ENCODE assay signal across 10 mouse cellular contexts in genomic region chr12:12179292-12179865, GRCm38 (mm10).
DNase-seq lines count a peak whose midpoint lies in the region; ATAC-seq and TF ChIP-seq lines count a peak whose summit lies in the region.
"Had no signal": no experiment of that assay in that cellular context is flagged by ENCODE, and none has a peak within 500 bp of the region (broad histone marks: within the 10 kb centered on the region; RNA-seq: fewer than 3 reads in every experiment).

No protein-coding gene starts in this region.

- H3K36me3 ChIP-seq in heart, embryonic 11.5 days (ENCODE audit: control insufficient read depth, insufficient read depth, low read length) = no peaks in the 10 kb centered on the region
- H3K36me3 ChIP-seq in midbrain, embryonic 16.5 days (ENCODE audit: control insufficient read depth, insufficient read depth, low read length) = no peaks in the 10 kb centered on the region
- H3K36me3 ChIP-seq in liver, embryonic 12.5 days = no peaks in the 10 kb centered on the region
- H3K36me3 ChIP-seq: embryonic facial prominence, embryonic 15.5 days; midbrain, embryonic 12.5 days had no signal

- H3K27me3 ChIP-seq in heart, embryonic 11.5 days (ENCODE audit: control insufficient read depth, insufficient read depth, low read length) = peaks cover 4% of the 10 kb centered on the region; the same call in 1 of the 2 replicates
- H3K27me3 ChIP-seq in midbrain, embryonic 16.5 days (ENCODE audit: control insufficient read depth, insufficient read depth, low read depth, low read length) = no peaks in the 10 kb centered on the region
- no peaks in the 10 kb centered on the region for H3K27me3 ChIP-seq in liver, embryonic 12.5 days (replicated peaks)
- H3K27me3 ChIP-seq: embryonic facial prominence, embryonic 15.5 days; midbrain, embryonic 12.5 days had no signal

- H3K27ac ChIP-seq in layer of hippocampus, adult 2 months = peak overlapping the region; percentile 91; the same call in 1 of the 2 replicates
- peak overlapping the region; percentile 73 for H3K27ac ChIP-seq in heart, embryonic 11.5 days (ENCODE audit: low read depth, low read length)
- H3K27ac ChIP-seq in midbrain, embryonic 16.5 days (ENCODE audit: low read length) = no peak overlapping the region
- no peak overlapping the region for H3K27ac ChIP-seq in liver, embryonic 12.5 days
- H3K27ac ChIP-seq: embryonic facial prominence, embryonic 15.5 days; midbrain, embryonic 12.5 days had no signal

- ATAC-seq in heart, embryonic 11.5 days (replicated peaks; ENCODE audit: insufficient number of reproducible peaks, low FRiP score, low TSS enrichment) = peak; percentile 72
- peak; percentile 30; the same call in 1 of the 2 replicates for ATAC-seq in midbrain, embryonic 16.5 days
- no peak for ATAC-seq in liver, embryonic 12.5 days

- H3K9ac ChIP-seq in heart, embryonic 11.5 days (ENCODE audit: low read depth, low read length) = 0 out of 2 replicates have a peak overlapping the region, but pooled peaks have one; percentile 10
- no peak overlapping the region for H3K9ac ChIP-seq in midbrain, embryonic 16.5 days (ENCODE audit: low read depth, low read length)
- H3K9ac ChIP-seq in liver, embryonic 12.5 days = no peak overlapping the region
- H3K9ac ChIP-seq: embryonic facial prominence, embryonic 15.5 days; midbrain, embryonic 12.5 days had no signal

- 21% methylated on average over 10 of the region's 10 CpGs for WGBS in heart, embryonic 11.5 days (ENCODE audit: insufficient replicate concordance)
- 52% methylated on average over 10 of the region's 10 CpGs for WGBS in midbrain, embryonic 16.5 days
- WGBS in liver, embryonic 12.5 days (ENCODE audit: insufficient replicate concordance) = 63% methylated on average over 10 of the region's 10 CpGs

- DNase-seq in cerebellum, adult 18-20 months = peak; percentile 8 to 20
- no peak for DNase-seq in cerebellum, adult 11-12 months
- no peak for DNase-seq in layer of hippocampus, adult 2 months (ENCODE audit: low spot score in 2 of 2)
- DNase-seq in layer of hippocampus, adult 18-20 months (ENCODE audit: low spot score in 2 of 2) = no peak
- DNase-seq in ovary, postnatal 10 days (ENCODE audit: low spot score) = no peak

- H3K4me1 ChIP-seq in heart, embryonic 11.5 days (ENCODE audit: control insufficient read depth, insufficient read depth, low read length) = peaks cover 31% of the 10 kb centered on the region
- peaks cover 10% of the 10 kb centered on the region; the same call in 1 of the 2 replicates for H3K4me1 ChIP-seq in midbrain, embryonic 16.5 days (ENCODE audit: control insufficient read depth, insufficient read depth, low read length)
- 0 out of 2 replicates have a peak, but pooled peaks cover 6% of the 10 kb centered on the region for H3K4me1 ChIP-seq in liver, embryonic 12.5 days
- H3K4me1 ChIP-seq: embryonic facial prominence, embryonic 15.5 days had no signal

- TF ChIP-seq CTCF in layer of hippocampus, adult 2 months (conservative IDR thresholded peaks at IDR 0.05) = no peak

- no peaks in the 10 kb centered on the region for H3K9me3 ChIP-seq in heart, embryonic 11.5 days (replicated peaks; ENCODE audit: control insufficient read depth, low read length)
- no peaks in the 10 kb centered on the region for H3K9me3 ChIP-seq in midbrain, embryonic 16.5 days (replicated peaks; ENCODE audit: control insufficient read depth, low read length, poor library complexity, severe bottlenecking)
- H3K9me3 ChIP-seq in liver, embryonic 12.5 days (replicated peaks) = no peaks in the 10 kb centered on the region
- H3K9me3 ChIP-seq: embryonic facial prominence, embryonic 15.5 days; midbrain, embryonic 12.5 days had no signal

- no peak overlapping the region; the same call in 1 of the 2 replicates for H3K4me2 ChIP-seq in heart, embryonic 11.5 days
- H3K4me2 ChIP-seq in midbrain, embryonic 16.5 days (ENCODE audit: low read length) = no peak overlapping the region
- no peak overlapping the region for H3K4me2 ChIP-seq in liver, embryonic 12.5 days
- H3K4me2 ChIP-seq: embryonic facial prominence, embryonic 15.5 days; midbrain, embryonic 12.5 days had no signal

- H3K4me3 ChIP-seq in layer of hippocampus, adult 2 months = no peak overlapping the region
- no peak overlapping the region for H3K4me3 ChIP-seq in heart, embryonic 11.5 days (ENCODE audit: low read depth, low read length)
- H3K4me3 ChIP-seq in midbrain, embryonic 16.5 days (ENCODE audit: low read depth, low read length) = no peak overlapping the region
- H3K4me3 ChIP-seq in liver, embryonic 12.5 days = no peak overlapping the region
- H3K4me3 ChIP-seq: embryonic facial prominence, embryonic 15.5 days; midbrain, embryonic 12.5 days had no signal

Comparison
In these comparisons a context has a peak if more than half of its experiments do, and no peak if none do; other contexts are left out.
1. DNase-seq: peak in cerebellum, adult 18-20 months (2 of 2); none in cerebellum, adult 11-12 months (single experiment), layer of hippocampus, adult 2 months (0 of 2), layer of hippocampus, adult 18-20 months (0 of 2) and ovary, postnatal 10 days (single experiment).
2. H3K27ac ChIP-seq: peak in layer of hippocampus, adult 2 months (single experiment) and heart, embryonic 11.5 days (single experiment); none in midbrain, embryonic 16.5 days (single experiment) and liver, embryonic 12.5 days (single experiment).